Mouse (Mus musculus) spleen, adult 12 weeks (tissue): ENCODE measurements around the gene Dip2a.
A peak's percentile ranks its signal among the peaks of the same experiment; 100 is the strongest.

Source experiments
- DNase-seq: peaks from one replicate; pipeline ENCODE4 v3.0.0; 2022; ENCODE audit warnings: low spot score

Dip2a gene

DNA sequence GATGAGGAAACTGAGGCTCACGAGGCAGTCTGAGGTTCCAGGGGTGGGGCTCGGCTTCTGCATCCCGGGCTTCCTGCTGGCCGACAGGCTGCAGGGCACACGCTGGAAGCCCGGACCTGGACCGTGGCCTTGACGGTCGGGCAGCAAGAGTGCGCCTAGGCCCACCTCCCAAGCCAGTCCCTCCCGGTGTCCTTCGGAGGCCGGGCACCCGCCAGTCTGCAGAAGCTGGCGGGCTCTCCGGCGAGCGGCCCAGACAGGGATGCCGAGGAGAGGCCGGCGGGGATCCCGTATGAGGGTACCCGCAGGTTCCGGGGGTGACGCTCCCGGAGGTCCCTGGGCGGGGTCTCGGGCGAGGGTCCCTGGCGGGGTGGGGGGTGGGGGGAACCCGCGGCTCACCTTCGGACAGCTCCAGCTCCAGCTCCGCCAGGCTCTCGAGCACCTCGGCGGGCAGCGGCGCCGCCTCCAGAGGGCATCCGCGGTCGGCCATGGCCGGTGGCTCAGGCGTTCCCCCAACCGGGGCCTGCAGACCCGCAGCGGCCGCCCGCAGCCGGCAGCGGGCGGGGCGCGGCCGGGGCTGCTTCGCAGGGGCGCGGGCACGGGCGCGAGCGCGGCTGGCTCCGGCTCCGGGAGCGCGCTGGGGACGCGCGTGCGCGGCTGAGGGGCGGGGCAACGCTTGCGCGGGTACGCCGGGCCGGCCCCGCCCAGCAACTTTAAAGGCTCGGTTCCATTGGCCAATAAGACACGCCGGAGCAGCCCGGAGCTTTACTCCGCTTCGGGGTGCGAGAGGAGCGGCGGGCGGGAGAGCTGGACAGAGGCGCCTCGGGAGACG, at the start of gene Dip2a:
Gene Dip2a (minus strand): TSS at position 581 of the 829 bp plus-strand sequence.
- peak; percentile 92 for DNase-seq

DNA sequence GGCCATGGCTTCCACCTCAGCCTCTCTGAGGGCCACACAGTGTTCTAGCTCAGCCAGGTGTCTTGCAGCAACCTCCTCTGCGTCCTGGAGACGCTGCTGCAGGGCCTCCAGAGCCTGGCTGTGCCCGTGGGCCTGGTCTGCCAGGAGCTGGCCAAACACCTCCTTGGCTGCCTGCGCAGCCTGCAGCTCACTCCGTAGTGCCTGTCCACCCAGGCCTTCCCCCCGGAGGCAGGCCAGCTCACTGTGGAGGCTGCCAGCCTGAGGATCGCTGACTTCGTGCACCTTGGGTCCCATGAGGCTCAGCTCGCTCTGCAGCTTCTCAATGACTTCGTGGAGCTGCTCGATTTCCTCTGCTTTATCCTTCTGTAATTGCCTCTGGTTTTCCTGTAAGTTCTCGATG, 47.5 kb upstream of the Dip2a start:
- DNase-seq = no peak

DNA sequence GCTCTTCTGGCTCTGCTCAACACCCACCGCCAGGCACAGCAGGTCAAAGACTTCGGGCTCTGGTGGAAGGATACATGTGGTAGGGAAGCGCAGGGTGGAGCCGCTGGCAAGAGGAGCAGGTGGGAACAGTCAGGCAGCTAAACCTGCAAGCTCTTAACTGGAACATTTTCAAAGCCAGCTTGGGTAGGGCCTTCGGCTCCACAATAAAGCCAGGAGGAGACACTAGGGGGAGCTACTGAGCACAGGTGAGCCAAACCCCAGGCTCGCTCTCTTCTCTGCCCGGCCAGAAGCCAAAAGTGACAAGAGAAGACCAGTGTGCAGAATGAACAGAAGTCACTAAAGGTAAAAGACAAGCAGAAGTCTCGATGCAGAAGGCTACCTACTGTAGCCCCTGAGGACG, 46.7 kb upstream of the Dip2a start:
- peak; percentile 8 for DNase-seq

DNA sequence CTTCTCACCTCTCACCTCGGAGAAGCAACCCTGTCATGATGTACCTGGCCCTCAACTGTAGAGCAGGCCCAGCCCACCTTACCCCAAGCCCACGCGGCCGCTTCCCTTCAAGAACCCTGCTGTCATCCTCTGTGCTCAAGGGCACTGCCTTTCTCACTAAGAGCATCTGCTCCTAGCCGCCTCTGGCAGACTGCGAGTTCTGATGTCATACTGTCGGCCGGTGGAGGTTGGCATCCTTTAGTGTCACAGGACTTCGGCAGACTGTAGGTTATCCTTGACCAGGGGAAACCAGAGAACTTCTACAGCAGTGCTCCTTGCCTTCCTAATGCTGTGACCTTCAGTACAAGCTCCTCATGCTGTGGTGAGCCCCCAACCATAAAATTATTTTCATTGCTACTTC, 46.1 kb upstream of the Dip2a start:
- no peak for DNase-seq

DNA sequence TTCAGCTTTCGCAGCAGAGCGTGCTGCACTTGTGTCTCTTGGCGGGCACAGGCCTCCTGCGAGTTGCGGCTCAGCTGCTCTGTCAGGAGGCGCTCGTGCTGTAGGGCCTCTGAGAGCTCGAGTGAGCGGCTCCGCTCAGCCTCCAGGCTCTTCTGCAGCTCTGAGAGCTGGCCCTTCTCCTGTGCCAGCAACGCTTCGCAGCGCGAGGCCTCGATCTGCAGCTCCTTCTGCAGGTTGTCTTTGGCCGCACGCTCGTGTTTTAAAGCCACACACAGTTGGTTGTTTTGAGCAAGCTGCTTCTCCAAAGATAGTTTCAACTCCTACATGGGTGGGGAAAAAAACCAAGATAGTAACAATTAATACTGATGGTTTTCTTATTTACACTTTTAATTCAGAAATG, 29.9 kb upstream of the Dip2a start:
- DNase-seq = no peak

DNA sequence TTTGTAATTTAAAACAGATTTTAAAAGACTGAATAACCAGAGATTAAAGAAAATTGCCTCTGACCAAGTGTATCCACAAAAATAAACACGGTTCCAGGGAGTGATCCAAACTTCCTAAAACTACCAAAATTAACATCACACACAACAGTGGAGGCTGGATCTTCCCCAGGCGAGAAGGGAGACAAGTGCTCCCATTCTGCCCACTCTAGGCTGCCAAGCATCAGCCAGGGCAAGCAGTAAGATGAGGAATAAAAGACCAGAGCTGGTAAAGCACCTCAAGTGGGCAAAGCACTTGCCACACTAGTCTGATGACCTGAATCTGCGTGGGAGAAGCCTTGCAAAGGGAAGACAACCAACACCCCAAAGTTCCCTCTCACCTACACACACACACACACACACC, 26.6 kb upstream of the Dip2a start:
- DNase-seq = no peak

DNA sequence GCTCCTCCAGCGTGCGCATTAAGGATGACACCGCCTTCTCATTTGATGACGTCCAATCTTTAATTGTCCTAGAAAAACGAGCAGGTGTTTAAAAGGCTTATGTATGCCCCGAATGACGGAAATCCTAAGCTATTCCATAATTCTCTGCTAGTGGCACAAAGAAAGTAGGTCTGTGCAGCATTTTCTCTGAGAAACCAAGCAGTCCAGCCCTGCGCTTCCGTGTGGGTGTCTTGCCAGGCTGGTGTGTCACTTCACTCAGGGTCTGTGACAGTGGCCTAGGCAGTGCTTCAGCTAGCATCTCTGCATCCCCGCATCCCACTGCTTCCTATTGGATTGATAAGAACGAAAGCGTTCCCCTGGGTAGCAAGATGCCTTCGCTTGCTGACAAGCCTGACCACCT, 23.7 kb upstream of the Dip2a start:
- DNase-seq = no peak

DNA sequence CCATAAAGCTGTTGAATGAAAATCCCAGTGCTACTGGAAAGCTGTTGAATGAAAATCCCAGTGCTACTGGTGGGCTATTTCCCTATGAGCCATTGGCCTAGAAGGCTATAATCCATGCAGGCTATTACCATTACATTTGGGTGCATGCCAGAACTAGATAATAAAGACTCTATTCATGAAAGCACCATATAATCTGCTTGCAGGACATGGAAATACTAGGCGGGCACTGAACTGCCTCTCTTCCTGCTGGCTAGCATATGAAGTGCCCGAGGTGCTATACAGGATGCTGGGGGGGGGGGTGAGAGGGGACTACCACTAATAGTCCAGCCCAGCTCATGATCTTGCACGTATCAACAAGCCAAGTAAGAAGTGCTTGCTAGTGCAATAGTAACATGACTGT, 18.1 kb upstream of the Dip2a start:
- DNase-seq = no peak

DNA sequence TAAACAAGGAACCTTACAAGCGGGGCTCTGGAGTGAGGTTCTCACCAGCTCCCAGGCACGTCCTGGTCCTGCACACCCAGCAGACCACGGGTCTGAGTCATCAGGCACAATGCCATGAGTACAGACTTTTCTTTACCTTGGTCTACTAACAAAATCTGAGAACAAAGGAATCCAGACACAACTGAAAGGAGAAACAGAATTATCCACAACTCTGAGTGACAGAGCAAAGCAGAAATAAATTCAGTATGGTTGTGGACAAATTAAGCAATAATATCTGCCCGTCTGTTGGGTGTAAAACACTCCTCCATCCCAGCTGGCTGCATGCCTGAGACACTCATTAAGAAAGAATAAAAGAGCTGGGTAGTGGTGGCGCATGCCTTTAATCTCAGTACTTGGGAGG, 13.4 kb upstream of the Dip2a start:
- no peak for DNase-seq

DNA sequence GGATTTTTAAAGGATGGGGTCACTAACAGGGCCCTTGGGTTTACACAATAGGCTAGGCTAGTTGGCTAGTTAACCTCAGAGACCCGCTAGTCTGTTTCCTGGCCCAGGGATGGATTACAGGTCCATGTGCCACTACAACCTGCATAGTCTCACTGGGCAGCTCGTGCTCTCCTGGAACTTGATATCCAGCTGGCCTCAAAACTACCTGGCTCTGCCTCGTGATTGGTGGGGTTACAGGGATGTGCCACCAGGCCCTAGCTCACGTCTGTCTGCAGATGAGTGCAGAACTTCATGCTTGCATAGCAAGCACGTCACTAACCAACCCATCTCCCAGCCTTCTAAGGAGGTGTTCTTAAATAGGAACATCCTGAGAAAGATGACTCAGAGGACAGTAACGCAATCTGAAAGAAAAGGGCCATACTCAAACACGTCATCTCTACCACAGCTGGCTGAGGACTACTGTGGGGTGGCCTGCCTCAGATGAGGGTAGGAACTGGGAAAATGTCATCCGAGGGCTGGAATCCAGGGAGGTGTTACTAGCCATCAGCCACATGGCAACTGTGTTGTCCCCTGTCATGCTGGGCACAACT, 12.3 kb upstream of the Dip2a start:
- no peak for DNase-seq

DNA sequence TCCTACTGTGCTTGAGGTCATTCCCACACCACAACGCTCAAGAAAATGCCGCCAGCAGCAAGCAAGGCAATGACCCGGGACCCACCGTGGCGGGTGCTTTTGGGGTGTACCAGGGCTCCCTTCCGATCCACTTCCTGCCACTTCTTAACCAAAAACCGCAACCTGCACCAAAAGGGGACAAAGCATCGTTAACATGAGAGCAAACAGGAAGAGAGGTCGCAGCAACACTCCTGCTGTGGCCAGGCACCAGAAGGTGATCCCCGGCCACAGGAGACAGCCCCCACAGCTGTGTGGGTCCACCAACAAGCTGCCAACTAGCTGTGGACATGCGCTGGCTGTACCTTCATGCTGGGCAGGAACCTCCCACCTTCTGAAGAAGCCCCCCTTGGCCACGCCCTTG, 9.9 kb upstream of the Dip2a start:
- no peak for DNase-seq

DNA sequence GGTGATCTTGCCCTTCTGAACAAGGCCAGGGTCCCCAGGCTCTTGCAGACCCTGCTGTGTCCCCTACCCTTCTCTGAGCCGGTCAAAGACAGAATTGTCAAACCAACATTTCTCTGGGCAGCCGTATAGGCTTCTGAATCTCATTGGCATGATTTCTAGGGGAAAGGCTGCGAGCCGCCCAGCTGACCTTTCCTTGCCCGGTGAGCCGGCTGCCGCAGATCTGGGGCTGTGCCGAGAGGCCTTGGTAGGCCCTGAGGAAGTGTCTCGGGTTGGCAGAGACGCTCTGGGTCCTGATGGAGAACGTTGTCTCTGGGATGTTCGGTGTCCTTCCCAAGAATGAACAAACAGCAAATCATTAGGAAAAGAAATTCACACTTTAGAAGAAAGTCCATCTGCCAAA, 8.9 kb upstream of the Dip2a start:
- no peak for DNase-seq

DNA sequence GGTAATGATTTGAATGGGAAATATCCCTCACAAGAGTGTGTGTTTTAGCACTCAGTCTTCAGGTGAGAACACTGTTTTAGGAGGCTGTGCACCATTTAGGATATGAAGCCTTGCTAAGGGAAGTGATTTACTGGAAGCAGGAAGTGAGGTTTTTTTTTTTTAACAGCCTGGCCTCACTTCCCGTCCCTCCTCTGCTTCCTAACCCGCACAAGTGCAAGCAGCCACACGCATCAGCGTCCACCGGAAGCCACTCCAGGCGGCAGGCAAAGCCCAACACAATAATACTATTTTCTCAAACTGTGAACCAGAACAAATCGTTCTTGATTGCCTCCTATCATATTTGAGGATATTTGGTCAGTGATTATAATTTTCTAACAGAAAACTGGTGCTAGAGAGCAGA, 6.9 kb upstream of the Dip2a start:
- DNase-seq = no peak

DNA sequence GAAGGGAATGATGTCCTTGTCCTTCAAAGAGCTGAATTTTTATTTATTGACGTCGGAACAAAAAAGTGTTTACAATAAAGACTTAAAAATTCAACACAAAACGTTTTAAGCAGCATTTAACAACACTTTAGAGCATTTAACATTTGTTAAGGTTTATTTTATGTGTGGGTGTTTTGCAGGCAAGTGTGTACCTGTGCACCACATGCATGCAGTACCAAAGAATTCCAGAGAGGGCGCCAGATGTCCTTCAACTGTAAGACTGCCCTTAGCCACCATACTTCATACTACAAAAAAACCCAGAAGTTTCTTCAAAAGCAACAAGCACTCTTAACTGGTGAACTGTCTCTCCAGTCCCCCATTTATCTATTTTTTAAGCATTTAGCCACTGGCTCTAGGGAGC, 1.5 kb upstream of the Dip2a start:
- DNase-seq = peak; percentile 64

DNA sequence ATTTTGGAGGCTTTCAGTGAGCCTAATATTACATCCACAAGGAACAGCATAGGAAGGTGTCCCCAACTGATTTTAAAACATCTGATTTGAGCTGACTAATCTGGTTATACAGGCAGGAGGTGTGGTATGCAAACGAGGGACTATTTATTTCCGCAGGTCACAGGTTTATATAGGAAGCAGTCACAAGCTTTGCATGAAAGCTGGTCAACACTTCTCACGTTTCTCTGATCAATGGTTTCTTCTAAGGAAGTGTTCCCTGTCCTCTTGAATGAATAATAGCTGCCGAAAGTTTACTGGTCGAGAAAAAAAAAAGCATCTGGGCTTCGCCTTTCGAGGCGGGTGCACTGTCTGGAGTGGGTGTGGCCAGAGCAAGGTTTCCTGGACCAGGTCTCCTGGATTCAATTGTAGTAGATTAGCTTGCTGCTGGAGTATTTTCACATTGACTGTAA, 976 bp upstream of the Dip2a start:
- peak; percentile 35 for DNase-seq

DNA sequence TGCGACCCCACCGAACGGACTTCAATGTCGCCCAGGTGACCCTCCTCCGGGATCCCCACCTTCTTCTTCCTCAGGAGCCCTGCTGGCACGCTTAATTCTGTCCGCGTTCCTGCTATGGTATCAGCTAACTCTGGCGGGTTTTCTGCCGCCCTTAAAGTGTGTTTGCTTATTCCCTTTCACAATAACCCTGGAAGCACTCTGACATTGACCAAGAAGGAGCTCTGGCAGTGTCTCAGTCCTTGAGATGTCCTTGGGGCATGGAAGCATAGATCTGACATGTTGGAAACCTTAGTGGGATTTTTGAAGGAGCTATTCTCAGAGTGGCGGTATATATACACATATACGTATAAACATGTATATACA, 430 bp upstream of the Dip2a start:
- no peak for DNase-seq

DNA sequence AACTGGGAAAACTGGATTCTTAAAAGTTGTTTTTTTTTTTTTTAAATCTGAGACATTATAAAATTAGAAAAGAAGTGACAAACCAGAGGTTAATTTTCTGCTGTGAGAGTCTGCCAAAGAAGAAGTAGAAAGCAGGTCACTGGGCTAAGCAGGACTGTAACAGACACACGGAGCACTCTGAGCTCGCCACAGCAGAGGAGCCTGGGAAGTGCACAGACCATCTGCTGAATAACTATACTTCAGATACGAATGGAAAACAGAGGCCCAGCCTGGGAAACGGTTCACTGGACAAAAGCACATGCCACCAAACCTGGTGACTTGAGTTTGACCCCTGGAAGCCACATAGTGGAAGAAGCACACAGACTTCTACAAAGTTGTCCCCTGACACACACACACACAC, 10.7 kb downstream of the Dip2a start:
- DNase-seq = no peak

DNA sequence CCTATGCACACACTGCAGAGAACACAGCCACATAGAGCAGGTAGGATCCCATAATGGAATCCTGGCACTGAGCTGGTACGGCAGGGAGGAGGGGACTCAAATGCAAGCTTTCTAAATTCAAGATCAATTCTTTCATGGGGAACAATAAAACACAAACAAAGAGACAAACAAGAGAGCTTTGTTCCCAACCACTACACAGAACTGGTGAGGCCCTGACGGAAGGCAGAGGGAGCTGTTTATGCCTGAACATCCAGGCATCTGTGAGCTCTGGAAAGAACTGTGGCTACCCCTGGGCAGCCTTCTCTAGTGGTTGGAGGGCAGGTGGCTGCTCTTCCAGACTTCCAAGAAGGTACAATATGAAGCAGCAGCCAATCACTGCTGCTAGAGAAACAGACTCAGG, 13.1 kb downstream of the Dip2a start:
- no peak for DNase-seq

DNA sequence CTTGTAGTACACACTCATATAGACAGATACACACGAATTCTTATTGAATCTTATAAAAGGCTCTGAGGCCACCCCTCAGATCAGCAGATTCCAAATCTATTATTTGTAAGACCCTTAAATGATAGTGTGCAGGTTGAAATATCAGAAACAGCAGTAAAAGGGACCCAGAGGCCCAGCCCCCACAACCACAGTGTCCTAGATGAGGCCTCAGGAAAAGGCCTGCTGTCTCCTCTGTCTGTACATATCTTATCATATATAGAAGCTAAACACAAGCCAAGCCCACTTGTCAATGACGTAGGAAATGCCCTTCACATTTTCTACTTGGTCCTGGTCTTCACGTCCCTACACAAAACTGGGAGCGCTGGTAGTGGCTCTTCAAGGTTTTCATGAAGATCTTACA, 16.0 kb downstream of the Dip2a start:
- no peak for DNase-seq

DNA sequence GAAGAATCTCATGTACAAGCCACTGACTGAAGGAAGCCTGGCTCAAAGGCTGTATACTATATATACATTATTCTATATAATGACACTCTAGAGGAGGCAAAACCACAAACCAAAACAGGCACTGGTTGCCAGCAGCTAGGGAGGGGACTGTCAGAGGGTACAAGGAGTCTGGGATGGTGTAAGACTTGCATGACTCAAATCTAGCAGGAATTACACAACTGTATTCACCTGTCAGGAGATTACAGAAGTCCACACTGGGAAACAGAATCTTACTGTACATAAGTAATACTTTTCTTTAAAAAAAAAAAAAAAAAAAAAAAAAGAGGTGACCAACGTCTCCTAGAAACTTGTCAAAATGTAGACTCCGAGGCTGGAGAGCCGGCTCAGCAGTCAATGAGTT, 16.5 kb downstream of the Dip2a start:
- DNase-seq = no peak

DNA sequence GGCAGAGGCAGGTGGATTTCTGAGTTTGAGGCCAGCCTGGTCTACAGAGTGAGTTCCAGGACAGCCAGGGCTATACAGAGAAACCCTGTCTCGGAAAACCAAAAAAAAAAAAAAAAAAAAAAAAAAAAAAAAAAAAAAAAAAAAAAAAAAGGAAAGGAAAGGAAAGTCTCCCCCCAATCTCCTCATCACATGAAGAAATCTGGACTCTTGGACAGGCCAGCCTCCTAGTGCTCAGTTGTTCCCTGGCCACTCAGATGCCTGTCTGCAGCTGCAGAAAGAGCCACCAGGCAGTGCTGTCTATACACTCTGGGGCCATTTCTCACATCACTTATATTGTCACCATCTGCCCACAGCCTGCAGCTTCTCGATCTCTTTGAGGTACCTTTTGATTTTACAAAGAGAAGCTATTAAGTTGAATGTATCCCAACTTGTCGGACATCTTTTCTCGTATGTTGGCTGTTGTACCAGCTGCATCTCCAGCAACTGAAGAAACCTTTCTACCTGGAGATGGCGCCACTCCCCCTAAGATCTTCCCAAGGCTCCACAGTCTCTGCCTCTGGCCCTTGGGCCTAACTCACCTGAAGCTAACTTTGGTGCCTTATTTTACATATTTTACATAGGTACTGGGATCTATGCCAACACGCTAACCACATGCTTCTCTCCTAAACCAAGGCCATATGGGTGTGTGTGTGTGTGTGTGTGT, 18.6 kb downstream of the Dip2a start:
- DNase-seq = no peak

DNA sequence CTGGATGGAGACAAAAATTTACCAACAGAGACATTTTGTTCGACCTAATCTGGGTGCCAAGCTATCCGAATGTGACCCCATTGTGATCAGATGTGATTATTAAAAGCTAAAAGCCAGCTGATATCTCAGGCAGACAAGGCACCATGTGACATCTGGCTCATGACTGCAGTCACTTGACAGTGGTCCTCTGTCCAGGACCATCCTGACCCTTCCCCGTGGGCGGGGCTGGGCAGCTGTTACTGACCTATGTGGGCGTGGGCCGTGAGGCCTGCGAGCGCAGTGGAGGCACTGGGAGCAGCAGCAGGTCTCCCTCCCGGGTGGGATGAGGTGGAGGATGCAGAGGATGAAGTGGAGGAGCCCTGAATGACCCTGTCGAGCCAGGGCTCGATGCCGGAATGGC, 27.5 kb downstream of the Dip2a start:
- DNase-seq = no peak

DNA sequence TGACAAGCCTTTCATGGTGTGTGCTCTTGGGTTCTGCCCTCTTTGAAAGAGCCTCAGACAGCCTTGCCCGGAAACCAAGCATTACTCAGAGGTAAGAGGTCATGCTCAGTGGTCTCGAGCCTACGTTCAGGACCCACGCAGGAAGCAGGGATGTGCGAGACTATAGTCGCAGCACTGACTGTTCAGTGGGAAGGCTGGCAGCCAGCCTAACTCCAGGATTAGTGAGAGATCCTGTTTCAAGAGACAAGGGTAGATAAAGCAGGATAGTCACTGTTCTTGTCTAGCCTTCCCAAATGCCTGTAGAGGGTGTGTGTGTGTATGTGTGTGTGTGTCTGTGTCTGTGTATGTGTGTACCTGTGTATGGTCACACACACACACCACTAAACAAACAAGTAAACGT, 28.9 kb downstream of the Dip2a start:
- DNase-seq = no peak
